Mouse (Mus musculus) erythroblast, embryonic 14.5 days (primary cell): ENCODE results near the gene Coro1b.

ENCODE experiments used
- GATA1 ChIP-seq: IDR thresholded peaks from 2 replicates; pipeline ENCODE4 v1.6.1; 2012; ENCODE audit warnings: low read length, inconsistent platforms, mixed read lengths
- TAL1 ChIP-seq: IDR thresholded peaks from 3 replicates; pipeline ENCODE4 v1.6.1; 2012; ENCODE audit warnings: low read length, inconsistent platforms, mixed read lengths

DNA sequence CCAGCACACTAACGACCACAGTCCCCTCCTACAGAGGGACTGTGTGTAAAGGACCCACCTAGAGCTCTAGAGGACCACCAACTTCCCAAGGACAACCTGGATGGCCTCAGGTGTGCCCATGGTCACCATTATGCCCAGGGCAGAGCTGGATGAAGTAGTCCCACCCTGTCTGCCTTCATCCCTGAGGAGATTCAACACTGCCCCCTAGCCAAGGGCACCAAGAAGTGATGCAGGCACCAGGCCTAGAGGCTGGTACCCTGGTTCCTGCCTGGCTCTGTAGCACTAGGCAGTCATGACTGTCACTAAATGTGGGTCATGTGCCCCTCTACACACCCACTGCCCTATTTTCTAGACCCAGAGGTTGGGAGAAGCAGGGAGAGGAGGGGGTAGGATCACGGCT lies 16.7 kb upstream of the Coro1b start:
- TF ChIP-seq TAL1 (no peak), GATA1 (no peak)
